Mouse (Mus musculus) limb, embryonic 13.5 days (tissue): ENCODE data around the gene Fam174a. TPM values are rescaled to one million over a fixed set of nuclear protein-coding genes. Genes with fewer than 3 reads are reported as not detected.

Source experiments
- ATAC-seq: fragments of 200-750 bp; cut with Nextera tagmentation; 2 replicates; pipeline ENCODE4 v1.8.0; 2017; ENCODE audit warnings: low read depth, moderate number of reproducible peaks, moderate TSS enrichment; ENCODE audit not compliant: low FRiP score
- H3K27ac ChIP-seq: fragments of 300-500 bp; sonication (generic); 2 replicates; pipeline ENCODE4 v1.5.1; 2015; ENCODE audit warnings: inconsistent platforms, mild to moderate bottlenecking, moderate library complexity
- H3K27me3 ChIP-seq: fragments of 300-500 bp; sonication (generic); 2 replicates; pipeline ENCODE4 v1.6.1; 2015; ENCODE audit warnings: mild to moderate bottlenecking, inconsistent platforms
- H3K36me3 ChIP-seq: fragments of 300-500 bp; sonication (generic); 2 replicates; pipeline ENCODE4 v1.6.1; 2015; ENCODE audit warnings: inconsistent platforms, mild to moderate bottlenecking, moderate library complexity
- H3K4me1 ChIP-seq: fragments of 300-500 bp; sonication (generic); 2 replicates; pipeline ENCODE4 v1.6.1; 2015; ENCODE audit warnings: inconsistent platforms
- H3K4me2 ChIP-seq: fragments of 300-500 bp; sonication (generic); replicated peaks from 2 replicates; pipeline ENCODE4 v1.6.1; 2015; ENCODE audit warnings: inconsistent platforms, mild to moderate bottlenecking, moderate library complexity
- H3K4me3 ChIP-seq: fragments of 300-500 bp; sonication (generic); 2 replicates; pipeline ENCODE4 v1.5.1; 2015; ENCODE audit warnings: moderate library complexity, mild to moderate bottlenecking, inconsistent platforms
- H3K9ac ChIP-seq: fragments of 300-500 bp; sonication (generic); 2 replicates; pipeline ENCODE4 v1.6.1; 2015; ENCODE audit warnings: mild to moderate bottlenecking, inconsistent platforms
- H3K9me3 ChIP-seq: fragments of 300-500 bp; sonication (generic); 2 replicates; pipeline ENCODE4 v1.6.1; 2016; ENCODE audit warnings: inconsistent platforms
- WGBS: fragments of 180-500 bp; shearing (Covaris S2); methylation state at CpG from one replicate; pipeline ENCODE4 v1.1.7; 2015; 5-methylcytosine and 5-hydroxymethylcytosine counted together
- polyA plus RNA-seq: library from polyadenylated mRNA; unstranded; fragments of >200 nt; fragmentation: Nextera tagmentation; extraction: Ambion mirVana; gene quantifications from 2 replicates; pipeline ENCODE4 v1.2.1, GENCODE M21; 2015

Gene Fam174a
- polyA plus RNA-seq, result 20.8 and 23.9 TPM in 2 replicates

DNA sequence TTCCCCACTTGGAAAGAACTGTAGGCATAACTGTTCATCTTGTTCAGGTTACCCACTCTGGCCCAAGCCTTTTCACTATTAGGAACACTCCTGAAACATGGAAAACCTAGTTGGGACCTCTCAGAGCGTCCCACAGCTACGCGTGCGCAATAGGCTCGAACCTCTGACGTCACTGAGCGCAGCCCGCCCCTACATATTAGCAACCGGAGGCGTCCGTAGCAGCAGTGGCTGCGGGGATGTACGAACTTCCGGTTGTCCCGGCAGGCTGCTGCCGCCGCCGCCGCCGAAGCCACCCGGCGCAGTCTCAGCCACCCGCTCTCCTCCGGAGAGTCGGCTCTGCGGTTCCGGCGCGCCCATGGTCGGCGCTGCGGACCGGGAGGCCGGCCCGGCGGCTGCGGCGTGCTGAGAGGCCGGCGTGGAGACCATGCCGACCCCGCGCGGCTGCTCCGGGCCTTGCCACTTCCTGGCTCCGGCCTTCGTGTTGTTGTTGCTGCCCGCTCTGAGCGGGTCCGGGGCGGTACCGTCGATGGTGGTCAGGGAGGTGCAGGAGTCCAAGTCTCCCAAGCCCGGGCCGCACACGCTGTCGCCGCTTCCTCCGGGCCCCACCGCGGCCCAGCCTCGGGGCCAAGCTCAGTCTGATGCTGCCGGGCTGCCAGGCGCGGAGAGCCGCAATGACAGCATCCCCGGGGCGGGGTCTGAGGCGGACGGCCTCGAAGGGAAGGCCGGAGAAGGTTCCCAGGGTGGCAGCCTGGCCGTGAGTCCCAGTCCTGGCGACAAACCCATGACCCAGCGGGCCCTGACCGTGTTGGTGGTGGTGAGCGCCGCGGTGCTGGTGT lies at the start of gene Fam174a:
Gene Fam174a (plus strand): TSS at position 231 of the 836 bp plus-strand sequence.
- Histone ChIP-seq H3K36me3 (no peaks in the 10 kb centered on the region), H3K27ac (peak within 1 kb of the TSS; percentile 61; the same call in 1 of the 2 replicates), H3K9ac (peak within 1 kb of the TSS; percentile 87), H3K27me3 (no peaks in the 10 kb centered on the region), H3K9me3 (no peaks in the 10 kb centered on the region), H3K4me3 (peak within 1 kb of the TSS; percentile 91), H3K4me2 (peak within 1 kb of the TSS; percentile 96), H3K4me1 (peaks cover 9% of the 10 kb centered on the region)
- ATAC-seq, result peak; percentile 100
- under 1% methylated on average over 77 of the region's 79 CpGs for WGBS

DNA sequence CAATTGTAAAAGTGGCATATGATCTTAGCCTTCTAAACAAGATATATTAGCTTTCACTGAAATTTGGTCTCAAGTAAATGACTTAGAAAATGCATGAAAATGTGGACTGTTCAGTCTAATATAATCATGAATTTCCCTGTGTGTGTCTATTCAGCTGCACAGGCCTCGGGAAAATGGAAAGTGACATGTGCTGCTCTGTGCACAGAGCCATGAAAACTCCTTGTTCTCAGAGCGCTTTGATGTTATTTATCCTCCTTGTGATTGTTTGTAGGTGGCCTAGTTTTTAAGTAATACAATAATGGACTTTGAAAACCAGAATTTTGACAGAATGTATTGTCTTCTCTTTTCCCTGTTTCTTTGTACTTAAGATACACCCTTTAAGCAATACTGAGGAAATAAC lies 49.6 kb upstream of the Fam174a start:
- WGBS, result 80% methylated on average over 2 of the region's 2 CpGs
- Histone ChIP-seq H3K27ac (no peak overlapping the region), H3K9ac (no peak overlapping the region), H3K27me3 (no peaks in the 10 kb centered on the region), H3K36me3 (no peaks in the 10 kb centered on the region), H3K9me3 (no peaks in the 10 kb centered on the region), H3K4me3 (no peak overlapping the region), H3K4me1 (no peaks in the 10 kb centered on the region), H3K4me2 (no peak overlapping the region)
- no peak for ATAC-seq

DNA sequence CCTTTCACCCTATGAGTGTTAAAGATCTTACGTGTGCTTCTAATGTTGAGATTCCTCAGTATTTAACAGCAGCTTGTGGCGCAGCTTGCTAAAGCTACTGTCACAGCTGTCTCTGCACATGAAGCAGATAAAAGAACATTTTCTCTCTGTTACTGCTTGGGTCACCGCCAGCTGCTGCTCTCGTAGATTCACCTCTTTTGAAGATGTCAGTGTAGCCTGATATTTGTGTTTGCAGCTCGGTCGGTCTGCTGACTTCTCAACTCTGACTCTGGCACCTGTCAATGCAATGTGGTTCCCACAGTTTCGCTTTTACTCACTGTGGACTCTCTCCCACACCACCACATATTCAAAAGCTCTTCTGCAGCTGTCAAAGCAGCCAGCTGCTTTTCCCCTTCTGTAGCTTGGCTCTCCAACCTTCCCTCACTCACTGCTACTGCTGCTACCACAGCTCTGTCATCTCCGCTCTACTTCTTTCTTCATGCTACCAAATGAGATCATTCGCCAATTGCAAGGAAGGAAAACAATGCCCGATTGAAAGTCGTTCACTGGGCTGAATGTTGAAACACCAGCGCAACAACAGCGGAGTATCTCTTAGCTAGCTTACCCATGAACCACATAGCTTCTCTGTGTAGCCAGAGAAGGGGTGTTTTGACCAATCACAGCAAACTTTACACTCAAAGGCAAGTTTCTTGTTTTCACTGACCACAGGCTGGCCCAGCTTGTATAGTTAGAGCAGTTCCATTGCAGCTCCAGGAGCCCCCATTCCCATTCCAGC lies 45.3 kb upstream of the Fam174a start:
- H3K9ac ChIP-seq, result no peak overlapping the region
- no peaks in the 10 kb centered on the region for H3K9me3 ChIP-seq
- no peaks in the 10 kb centered on the region for H3K4me1 ChIP-seq
- no peak overlapping the region for H3K27ac ChIP-seq
- no peaks in the 10 kb centered on the region for H3K36me3 ChIP-seq
- H3K4me2 ChIP-seq, result no peak overlapping the region
- 74% methylated on average over 13 of the region's 13 CpGs for WGBS
- ATAC-seq, result peak; percentile 91
- no peak overlapping the region for H3K4me3 ChIP-seq
- H3K27me3 ChIP-seq, result no peaks in the 10 kb centered on the region

DNA sequence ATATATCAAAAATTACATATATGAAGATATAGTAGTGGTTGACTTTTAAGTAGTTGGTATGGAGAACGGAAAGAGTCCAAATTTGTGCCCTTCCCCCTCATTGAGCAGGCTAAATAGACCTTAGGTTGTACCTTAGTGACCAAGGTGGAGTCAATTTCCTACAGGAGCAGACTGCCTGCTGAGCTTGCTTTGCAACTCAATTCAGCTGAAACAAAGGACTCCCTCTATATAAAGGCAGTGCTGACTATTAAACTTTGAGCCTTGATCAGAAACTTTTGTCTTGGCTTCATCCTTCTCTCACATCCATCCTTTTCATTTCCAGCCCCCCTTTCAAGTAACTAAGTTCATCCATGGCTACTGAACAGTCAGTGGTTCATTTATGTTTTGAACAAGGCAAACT lies 40.1 kb upstream of the Fam174a start:
- Histone ChIP-seq H3K4me1 (no peaks in the 10 kb centered on the region), H3K27me3 (no peaks in the 10 kb centered on the region), H3K36me3 (no peaks in the 10 kb centered on the region), H3K9me3 (no peaks in the 10 kb centered on the region), H3K9ac (no peak overlapping the region), H3K4me3 (no peak overlapping the region), H3K27ac (no peak overlapping the region), H3K4me2 (no peak overlapping the region)
- WGBS, result 55% methylated on average over 1 of the region's 1 CpGs
- no peak for ATAC-seq

- 76% methylated on average over 5 of the region's 5 CpGs for WGBS
- Histone ChIP-seq H3K27me3 (no peaks in the 10 kb centered on the region), H3K36me3 (no peaks in the 10 kb centered on the region), H3K27ac (no peak overlapping the region), H3K4me2 (no peak overlapping the region), H3K4me3 (no peak overlapping the region), H3K9me3 (no peaks in the 10 kb centered on the region), H3K9ac (no peak overlapping the region), H3K4me1 (no peaks in the 10 kb centered on the region)
- ATAC-seq, result no peak
Measured at GRCm38 (mm10) chr1:95308324-95308723, 5.1 kb upstream of the Fam174a start.

GRCm38 (mm10) chr1:95314229-95314555 lies 769 bp downstream of the Fam174a start:
- H3K9me3 ChIP-seq, result no peaks in the 10 kb centered on the region
- 2% methylated on average over 6 of the region's 6 CpGs for WGBS

DNA sequence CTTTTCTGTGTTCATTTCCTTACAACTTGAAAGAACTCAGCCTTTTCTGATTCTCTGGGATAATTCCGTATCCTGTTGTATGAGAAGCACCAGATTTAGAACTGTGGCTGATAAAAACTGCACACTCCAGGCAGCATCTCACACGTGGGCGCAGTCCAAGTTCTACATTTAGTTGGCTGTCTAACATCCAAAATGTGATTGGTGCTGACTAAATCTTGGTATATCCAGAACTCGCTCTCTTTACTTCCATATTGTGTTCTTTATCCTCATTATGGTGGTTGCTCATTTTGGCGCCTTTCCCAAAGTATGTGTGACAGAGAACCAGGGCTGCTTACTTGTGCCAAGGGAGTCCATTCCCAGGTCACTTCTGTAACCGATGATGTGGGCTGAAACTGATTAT lies 2.6 kb downstream of the Fam174a start:
- 87% methylated on average over 6 of the region's 6 CpGs for WGBS
- no peak overlapping the region for H3K4me3 ChIP-seq
- no peaks in the 10 kb centered on the region for H3K36me3 ChIP-seq
- H3K9ac ChIP-seq, result no peak overlapping the region
- H3K27me3 ChIP-seq, result no peaks in the 10 kb centered on the region
- H3K27ac ChIP-seq, result no peak overlapping the region
- no peaks in the 10 kb centered on the region for H3K9me3 ChIP-seq
- no peak for ATAC-seq
- no peak overlapping the region for H3K4me2 ChIP-seq
- H3K4me1 ChIP-seq, result peaks cover 9% of the 10 kb centered on the region

More at GRCm38 (mm10) chr1:95314229-95314555, 769 bp downstream of the Fam174a start:
- Histone ChIP-seq H3K9ac (peak overlapping the region; percentile 87), H3K4me3 (peak overlapping the region; percentile 91), H3K36me3 (no peaks in the 10 kb centered on the region), H3K4me1 (peaks cover 9% of the 10 kb centered on the region), H3K27me3 (no peaks in the 10 kb centered on the region), H3K4me2 (peak overlapping the region; percentile 96), H3K27ac (no peak overlapping the region)
- 0 out of 2 replicates have a peak, but pooled peaks have one; percentile 0 for ATAC-seq

DNA sequence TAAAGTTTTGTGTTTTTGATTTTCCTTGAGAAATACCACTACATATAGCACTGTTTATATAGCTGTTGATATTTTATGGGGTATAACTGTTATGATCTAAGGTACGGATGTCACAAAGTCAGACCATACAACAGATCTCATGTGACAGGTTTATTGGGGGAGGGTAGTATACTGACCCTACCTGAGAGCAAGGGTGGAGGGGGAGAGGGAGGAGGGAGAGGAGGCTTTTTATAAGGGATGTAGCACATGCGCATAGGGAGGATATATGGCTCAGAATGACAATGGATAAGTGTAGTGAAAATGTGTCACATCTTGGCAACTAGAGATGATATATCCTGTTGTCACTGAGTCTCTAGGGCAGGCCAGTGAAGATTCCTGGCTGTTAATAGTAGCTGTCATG lies 8.8 kb downstream of the Fam174a start:
- no peak overlapping the region for H3K4me3 ChIP-seq
- H3K4me1 ChIP-seq, result no peaks in the 10 kb centered on the region
- WGBS, result 88% methylated on average over 2 of the region's 2 CpGs
- no peak overlapping the region for H3K4me2 ChIP-seq
- peaks cover 14% of the 10 kb centered on the region for H3K36me3 ChIP-seq
- H3K9ac ChIP-seq, result no peak overlapping the region
- no peaks in the 10 kb centered on the region for H3K27me3 ChIP-seq
- H3K27ac ChIP-seq, result no peak overlapping the region
- no peak for ATAC-seq
- H3K9me3 ChIP-seq, result no peaks in the 10 kb centered on the region

- Histone ChIP-seq H3K4me2 (no peak overlapping the region), H3K27ac (no peak overlapping the region), H3K27me3 (no peaks in the 10 kb centered on the region), H3K4me1 (no peaks in the 10 kb centered on the region), H3K36me3 (peaks cover 15% of the 10 kb centered on the region), H3K9ac (no peak overlapping the region), H3K9me3 (no peaks in the 10 kb centered on the region), H3K4me3 (no peak overlapping the region)
- ATAC-seq, result no peak
- WGBS, result 80% methylated on average over 7 of the region's 7 CpGs
Measured at GRCm38 (mm10) chr1:95323004-95323403, 9.6 kb downstream of the Fam174a start.

GRCm38 (mm10) chr1:95326856-95327255 lies 13.4 kb downstream of the Fam174a start:
- Histone ChIP-seq H3K9ac (no peak overlapping the region), H3K27ac (no peak overlapping the region), H3K27me3 (no peaks in the 10 kb centered on the region), H3K4me3 (no peak overlapping the region), H3K36me3 (peaks cover 15% of the 10 kb centered on the region), H3K4me2 (no peak overlapping the region), H3K4me1 (no peaks in the 10 kb centered on the region), H3K9me3 (no peaks in the 10 kb centered on the region)
- ATAC-seq, result no peak

- Histone ChIP-seq H3K36me3 (0 out of 2 replicates have a peak, but pooled peaks cover 4% of the 10 kb centered on the region), H3K27me3 (no peaks in the 10 kb centered on the region), H3K9ac (no peak overlapping the region), H3K27ac (no peak overlapping the region), H3K4me2 (no peak overlapping the region), H3K9me3 (no peaks in the 10 kb centered on the region), H3K4me1 (no peaks in the 10 kb centered on the region), H3K4me3 (no peak overlapping the region)
- no peak for ATAC-seq
Measured at GRCm38 (mm10) chr1:95339618-95340017, 26.2 kb downstream of the Fam174a start.

DNA sequence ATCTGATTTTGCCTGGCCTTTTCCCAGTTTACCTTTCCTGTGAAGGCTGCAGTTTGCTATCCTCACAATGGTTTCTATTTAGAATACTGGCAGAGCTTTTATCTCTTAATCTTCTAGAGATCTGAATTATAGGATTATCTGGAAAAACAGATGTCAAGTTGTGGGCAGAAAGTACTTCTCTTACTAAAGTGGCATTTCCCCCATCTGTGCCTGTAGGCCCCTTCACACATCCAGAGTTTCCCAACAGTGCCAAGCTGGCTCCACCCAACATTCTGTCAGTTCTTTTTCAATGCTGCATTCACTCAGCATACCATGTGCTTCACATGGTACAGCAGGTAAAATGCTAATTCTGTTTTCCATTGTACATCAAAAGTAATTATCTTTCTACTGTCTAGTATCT lies 28.8 kb downstream of the Fam174a start:
- Histone ChIP-seq H3K4me3 (no peak overlapping the region), H3K4me1 (no peaks in the 10 kb centered on the region), H3K9ac (no peak overlapping the region), H3K27ac (no peak overlapping the region), H3K9me3 (no peaks in the 10 kb centered on the region), H3K27me3 (no peaks in the 10 kb centered on the region), H3K4me2 (no peak overlapping the region), H3K36me3 (no peaks in the 10 kb centered on the region)
- ATAC-seq, result no peak
